Mouse (Mus musculus): ENCODE measurements around the gene Galntl6.

DNA sequence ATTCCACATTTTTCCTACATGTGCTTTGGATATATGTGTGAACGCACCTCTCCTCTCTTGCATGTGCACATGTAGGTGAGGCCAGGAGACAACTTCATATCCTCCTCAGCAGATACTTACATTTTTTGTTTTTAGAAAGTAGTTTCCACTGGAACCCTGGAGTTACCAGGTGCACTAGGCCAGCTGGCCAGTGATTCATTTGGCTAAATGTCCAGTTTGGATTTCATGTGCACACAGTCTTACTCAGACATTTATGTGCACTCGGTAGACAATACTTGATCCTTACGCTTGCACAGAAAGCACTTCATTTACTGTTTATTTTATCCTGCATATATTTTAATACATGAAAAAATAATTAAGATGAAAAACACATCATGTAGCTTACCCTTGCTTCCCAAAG is 21.8 kb downstream of the Galntl6 start:
- TF ChIP-seq CTCF (IDR thresholded peaks at IDR 0.05; ENCODE audit: extremely low read depth, insufficient read length, insufficient replicate concordance, low read depth, low read length) (no peak), POLR2A (IDR thresholded peaks at IDR 0.05; ENCODE audit: low read depth, low read length) (no peak)
